Mouse (Mus musculus) embryonic facial prominence, embryonic 14.5 days (tissue): ENCODE results near the gene Ndufa1. TPM values are rescaled to one million over a fixed set of nuclear protein-coding genes. Genes with fewer than 3 reads are reported as not detected.
A peak's percentile ranks its signal among the peaks of the same experiment; 100 is the strongest.
"Not testable (repeated sequence)": the region's sequence is repeated elsewhere in the genome, so short reads cannot be mapped to it uniquely, and the experiment has no call there.

ENCODE experiments used
- ATAC-seq: fragments of 200-750 bp; cut with Nextera tagmentation; 2 replicates; pipeline ENCODE4 v1.8.0; 2017; ENCODE audit warnings: low read depth, moderate number of reproducible peaks, moderate TSS enrichment
- DNase-seq: peaks from one replicate; pipeline ENCODE4 v3.0.0-alpha.2; 2015; ENCODE audit warnings: low spot score
- H3K27ac ChIP-seq: fragments of 300-500 bp; sonication (generic); replicated peaks from 2 replicates; pipeline ENCODE4 v1.5.1; 2014; ENCODE audit warnings: low read depth, mild to moderate bottlenecking, low read length, moderate library complexity
- H3K27me3 ChIP-seq: fragments of 300-500 bp; sonication (generic); replicated peaks from 2 replicates; pipeline ENCODE4 v1.6.1; 2014; ENCODE audit warnings: low read length; ENCODE audit not compliant: control insufficient read depth, insufficient read depth
- H3K36me3 ChIP-seq: fragments of 300-500 bp; sonication (generic); 2 replicates; pipeline ENCODE4 v1.6.1; 2014; ENCODE audit warnings: low read length, mixed read lengths; ENCODE audit not compliant: control insufficient read depth, insufficient read depth
- H3K4me1 ChIP-seq: fragments of 300-500 bp; sonication (generic); 2 replicates; pipeline ENCODE4 v1.6.1; 2014; ENCODE audit warnings: antibody characterized with exemption, low read length; ENCODE audit not compliant: control insufficient read depth, insufficient read depth
- H3K4me2 ChIP-seq: fragments of 300-500 bp; sonication (generic); 2 replicates; pipeline ENCODE4 v1.6.1; 2014; ENCODE audit warnings: low read depth, mild to moderate bottlenecking, low read length, moderate library complexity, mixed read lengths
- H3K4me3 ChIP-seq: fragments of 300-500 bp; sonication (generic); 2 replicates; pipeline ENCODE4 v1.5.1; 2014; ENCODE audit warnings: low read depth, mild to moderate bottlenecking, low read length
- H3K9ac ChIP-seq: fragments of 300-500 bp; sonication (generic); 2 replicates; pipeline ENCODE4 v1.6.1; 2014; ENCODE audit warnings: low read depth, mild to moderate bottlenecking, low read length, moderate library complexity, mixed read lengths
- H3K9me3 ChIP-seq: fragments of 300-500 bp; sonication (generic); 2 replicates; pipeline ENCODE4 v1.6.1; 2016; ENCODE audit warnings: low read length; ENCODE audit not compliant: control insufficient read depth
- WGBS: fragments of 180-500 bp; shearing (Covaris S2); extraction: QIAGEN DNeasy Blood & Tissue Kit; methylation state at CpG from one replicate; pipeline ENCODE4 v1.1.7; 2014; 5-methylcytosine and 5-hydroxymethylcytosine counted together
- polyA plus RNA-seq: library from polyadenylated mRNA; unstranded; fragments of >200 nt; fragmentation: Nextera tagmentation; extraction: Ambion mirVana; gene quantifications from 2 replicates; pipeline ENCODE4 v1.2.1, GENCODE M21; 2014

Gene Ndufa1
- polyA plus RNA-seq = 469 and 531 TPM in 2 replicates

- H3K4me2 ChIP-seq = peak within 1 kb of the TSS; percentile 61
- WGBS = 25% methylated on average over 38 of the region's 63 CpGs
These were observed at the start of gene Ndufa1, which contains the start of gene Rnf113a1 for GRCm38 (mm10) chrX:37191105-37191743. Ndufa1 (minus strand) TSS chrX:37191163. Rnf113a1 (plus strand) TSS chrX:37191245.

GRCm38 (mm10) chrX:37222158-37222557 lies 31.2 kb upstream of the Ndufa1 start, which contains the start of gene Rhox1:
Rhox1 (minus strand) TSS chrX:37222258.
- H3K4me1 ChIP-seq, H3K4me2 ChIP-seq, ATAC-seq, H3K4me3 ChIP-seq, DNase-seq, H3K27ac ChIP-seq, H3K36me3 ChIP-seq, H3K9me3 ChIP-seq, H3K9ac ChIP-seq, H3K27me3 ChIP-seq: not testable (repeated sequence)
- WGBS = 56% methylated on average over 1 of the region's 1 CpGs

More at GRCm38 (mm10) chrX:37191105-37191743, at the start of gene Ndufa1, which contains the start of gene Rnf113a1:
- no peaks in the 10 kb centered on the region for H3K9me3 ChIP-seq
- DNase-seq = peak; percentile 90
- no peaks in the 10 kb centered on the region for H3K4me1 ChIP-seq
- H3K27me3 ChIP-seq = no peaks in the 10 kb centered on the region
- peak within 1 kb of the TSS; percentile 57 for H3K4me3 ChIP-seq
- peak; percentile 91 for ATAC-seq
- H3K9ac ChIP-seq = peak within 1 kb of the TSS; percentile 68
- peak within 1 kb of the TSS; percentile 76 for H3K27ac ChIP-seq
- H3K36me3 ChIP-seq = no peaks in the 10 kb centered on the region

GRCm38 (mm10) chrX:37210941-37211340 lies 20.0 kb upstream of the Ndufa1 start, which contains the start of gene Gm9:
Gm9 (minus strand) TSS chrX:37211041.
- Histone ChIP-seq H3K36me3 (no peaks in the 10 kb centered on the region), H3K4me3 (no peak within 1 kb of the TSS), H3K9ac (no peak within 1 kb of the TSS), H3K4me2 (no peak within 1 kb of the TSS), H3K4me1 (no peaks in the 10 kb centered on the region), H3K9me3 (no peaks in the 10 kb centered on the region), H3K27me3 (no peaks in the 10 kb centered on the region), H3K27ac (no peak within 1 kb of the TSS)
- DNase-seq (no peak), ATAC-seq (no peak)
- 86% methylated on average over 10 of the region's 10 CpGs for WGBS

GRCm38 (mm10) chrX:37198676-37199075 lies 7.7 kb upstream of the Ndufa1 start:
- H3K4me2 ChIP-seq = no peak overlapping the region
- DNase-seq = no peak

GRCm38 (mm10) chrX:37191744-37192379 lies 899 bp upstream of the Ndufa1 start:
- Histone ChIP-seq H3K9ac (peak overlapping the region; percentile 68), H3K4me2 (peak overlapping the region; percentile 61), H3K9me3 (no peaks in the 10 kb centered on the region), H3K4me1 (no peaks in the 10 kb centered on the region), H3K36me3 (no peaks in the 10 kb centered on the region), H3K4me3 (peak overlapping the region; percentile 57), H3K27me3 (no peaks in the 10 kb centered on the region), H3K27ac (no peak overlapping the region)
- DNase-seq (no peak), ATAC-seq (peak; percentile 13; the same call in 1 of the 2 replicates)
- 38% methylated on average over 28 of the region's 28 CpGs for WGBS

More at GRCm38 (mm10) chrX:37198676-37199075, 7.7 kb upstream of the Ndufa1 start:
- Histone ChIP-seq H3K27ac (no peak overlapping the region), H3K27me3 (no peaks in the 10 kb centered on the region), H3K9ac (no peak overlapping the region), H3K4me3 (no peak overlapping the region), H3K9me3 (no peaks in the 10 kb centered on the region), H3K36me3 (no peaks in the 10 kb centered on the region), H3K4me1 (no peaks in the 10 kb centered on the region)
- WGBS = 66% methylated on average over 8 of the region's 8 CpGs
- no peak for ATAC-seq

- Histone ChIP-seq H3K27ac (no peak overlapping the region), H3K4me2 (peak overlapping the region; percentile 61), H3K36me3 (no peaks in the 10 kb centered on the region), H3K27me3 (no peaks in the 10 kb centered on the region), H3K9me3 (no peaks in the 10 kb centered on the region), H3K9ac (peak overlapping the region; percentile 68), H3K4me3 (peak overlapping the region; percentile 57), H3K4me1 (no peaks in the 10 kb centered on the region)
- DNase-seq (no peak), ATAC-seq (peak; percentile 32)
- WGBS = 37% methylated on average over 5 of the region's 20 CpGs
These were observed 233 bp downstream of the Ndufa1 start for GRCm38 (mm10) chrX:37190755-37191104.

GRCm38 (mm10) chrX:37184401-37184800 lies 6.6 kb downstream of the Ndufa1 start:
- WGBS = 69% methylated on average over 5 of the region's 8 CpGs
- ATAC-seq, H3K4me3 ChIP-seq, H3K4me2 ChIP-seq, H3K27me3 ChIP-seq, H3K4me1 ChIP-seq, H3K9ac ChIP-seq, H3K9me3 ChIP-seq, H3K27ac ChIP-seq, DNase-seq, H3K36me3 ChIP-seq: not testable (repeated sequence)

GRCm38 (mm10) chrX:37168742-37169141 lies 22.2 kb downstream of the Ndufa1 start, which contains the start of gene Akap14:
Akap14 (minus strand) TSS chrX:37168842.
- H3K36me3 ChIP-seq = no peaks in the 10 kb centered on the region
- WGBS = 47% methylated on average over 5 of the region's 5 CpGs
- no peak within 1 kb of the TSS for H3K9ac ChIP-seq
- H3K9me3 ChIP-seq = no peaks in the 10 kb centered on the region
- DNase-seq (no peak), ATAC-seq (no peak)
- no peaks in the 10 kb centered on the region for H3K4me1 ChIP-seq
- H3K27me3 ChIP-seq = no peaks in the 10 kb centered on the region
- no peak within 1 kb of the TSS for H3K4me2 ChIP-seq
- H3K27ac ChIP-seq = no peak within 1 kb of the TSS
- no peak within 1 kb of the TSS for H3K4me3 ChIP-seq
